Mouse (Mus musculus) C2C12 (cell line): Measurements from ENCODE around the gene 1110008L16Rik. TPM values are rescaled to one million over a fixed set of nuclear protein-coding genes. Genes with fewer than 3 reads are reported as not detected.
"Not testable (repeated sequence)": the region's sequence is repeated elsewhere in the genome, so short reads cannot be mapped to it uniquely, and the experiment has no call there.

ENCODE experiments used
- H3K27me3 ChIP-seq: one replicate; pipeline ENCODE4 v1.6.1; 2011; ENCODE audit not compliant: control insufficient read depth, insufficient read depth, insufficient read length
- H3K36me3 ChIP-seq: one replicate; pipeline ENCODE4 v1.6.1; 2011; ENCODE audit not compliant: control insufficient read depth, insufficient read depth
- H3K4me3 ChIP-seq: one replicate; pipeline ENCODE4 v1.5.1; 2011; ENCODE audit warnings: mild to moderate bottlenecking, control low read depth; ENCODE audit not compliant: poor library complexity, insufficient read depth, severe bottlenecking
- H3K79me2 ChIP-seq: one replicate; pipeline ENCODE4 v1.6.1; 2011; ENCODE audit not compliant: control insufficient read depth, insufficient read depth
- H3K79me3 ChIP-seq: one replicate; pipeline ENCODE4 v1.6.1; 2011; ENCODE audit warnings: low read depth, control low read depth
- H3ac ChIP-seq: one replicate; pipeline ENCODE3; 2011; ENCODE audit warnings: low read depth; ENCODE audit not compliant: control insufficient read depth, insufficient read length
- CEBPB ChIP-seq: IDR thresholded peaks from one replicate; pipeline ENCODE4 v1.6.1; 2011; ENCODE audit warnings: low read depth, mild to moderate bottlenecking, control low read depth, moderate library complexity
- CTCF ChIP-seq: IDR thresholded peaks from one replicate; pipeline ENCODE4 v1.5.1; 2011; ENCODE audit not compliant: control insufficient read depth, insufficient read depth, insufficient read length
- FOSL1 ChIP-seq: IDR thresholded peaks from one replicate; pipeline ENCODE4 v1.8.0; 2011; ENCODE audit warnings: mild to moderate bottlenecking, low read length; ENCODE audit not compliant: poor library complexity, insufficient read depth, severe bottlenecking
- MAX ChIP-seq: IDR thresholded peaks from one replicate; pipeline ENCODE4 v1.6.1; 2011; ENCODE audit warnings: mild to moderate bottlenecking, control low read depth
- MYOD1 ChIP-seq: IDR thresholded peaks from one replicate; pipeline ENCODE4 v1.6.1; 2011; ENCODE audit warnings: low read depth; ENCODE audit not compliant: control insufficient read depth, insufficient read length
- MYOG ChIP-seq: IDR thresholded peaks from one replicate; pipeline ENCODE4 v1.6.1; 2011; ENCODE audit not compliant: control insufficient read depth, insufficient read length; ENCODE audit errors: extremely low read depth
- USF1 ChIP-seq: IDR thresholded peaks from one replicate; pipeline ENCODE4 v1.6.1; 2011; ENCODE audit warnings: low read depth, mild to moderate bottlenecking, control low read depth, moderate library complexity
- polyA plus RNA-seq: library from polyadenylated mRNA; unstranded; fragments of >200 nt; fragmentation: generic; extraction: Trizol; gene quantifications from one replicate; pipeline ENCODE4 v1.2.1, GENCODE M21; 2012; ENCODE audit warnings: missing spikeins

Gene 1110008L16Rik
- polyA plus RNA-seq, 1 experiment, result 7.6 TPM

GRCm38 (mm10) chr12:55392733-55393577, 93.6 kb downstream of the 1110008L16Rik start:
- Histone ChIP-seq H3K4me3 (no peak overlapping the region), H3K79me3 (no peaks in the 10 kb centered on the region), H3ac (no peak overlapping the region), H3K36me3 (no peaks in the 10 kb centered on the region), H3K79me2 (no peaks in the 10 kb centered on the region), H3K27me3 (no peaks in the 10 kb centered on the region)
- TF ChIP-seq CTCF (no peak), USF1 (no peak), MYOG (no peak), CEBPB (no peak), MAX (no peak), MYOD1 (no peak)

DNA sequence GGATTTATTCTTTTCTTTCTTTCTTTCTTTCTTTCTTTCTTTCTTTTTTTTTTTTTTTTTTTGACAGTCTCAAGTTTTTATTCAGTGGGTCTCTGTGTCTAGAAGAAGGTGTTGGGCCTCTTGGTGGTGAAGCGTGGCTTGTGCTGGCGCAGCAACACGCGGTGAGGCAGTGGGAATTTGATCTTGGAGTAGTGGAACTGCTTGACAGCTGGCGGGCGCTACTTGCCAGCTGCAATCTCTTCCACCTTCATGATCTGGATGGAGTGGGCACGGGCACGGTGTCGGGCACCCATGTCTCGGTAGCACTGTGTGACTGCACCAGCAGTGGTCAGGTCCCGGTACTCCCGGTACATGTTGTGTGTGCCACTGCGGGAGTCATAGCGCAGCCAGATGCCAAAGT, 96.2 kb downstream of the 1110008L16Rik start:
- H3K27me3 ChIP-seq, H3K36me3 ChIP-seq, H3ac ChIP-seq, H3K4me3 ChIP-seq: not testable (repeated sequence)
- Histone ChIP-seq H3K79me2 (peaks cover 20% of the 10 kb centered on the region), H3K79me3 (peaks cover 19% of the 10 kb centered on the region)

DNA sequence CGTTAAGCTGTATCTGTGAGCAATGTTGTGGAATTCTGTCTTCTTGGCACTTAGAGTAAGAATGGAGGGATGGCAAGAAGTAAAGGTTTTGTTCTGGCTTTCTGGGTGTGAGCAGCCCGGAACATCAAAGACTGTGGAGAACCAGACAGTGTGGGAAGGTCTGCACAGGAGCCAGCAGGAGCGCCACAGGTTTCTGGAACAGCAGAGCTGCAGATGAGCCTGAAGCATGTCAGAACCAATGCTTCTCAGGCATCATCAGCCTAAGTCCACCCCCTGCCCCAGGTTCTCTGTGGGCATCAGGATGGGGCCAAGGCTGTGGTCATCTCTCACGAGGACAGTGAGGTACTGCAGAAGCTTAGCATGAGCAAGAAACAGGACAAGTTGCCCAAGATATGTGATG, 97.2 kb downstream of the 1110008L16Rik start:
- TF ChIP-seq FOSL1 (no peak), MYOD1 (no peak), USF1 (no peak), MYOG (no peak)
- no peak overlapping the region for H3ac ChIP-seq
- H3K36me3 ChIP-seq, result peaks cover 5% of the 10 kb centered on the region
- H3K27me3 ChIP-seq, result no peaks in the 10 kb centered on the region
- H3K4me3 ChIP-seq, result no peak overlapping the region
- H3K79me3 ChIP-seq, result peaks cover 28% of the 10 kb centered on the region
- peaks cover 30% of the 10 kb centered on the region for H3K79me2 ChIP-seq

- Histone ChIP-seq H3K79me3 (peaks cover 40% of the 10 kb centered on the region), H3ac (peak overlapping the region; percentile 95), H3K27me3 (no peaks in the 10 kb centered on the region), H3K79me2 (peaks cover 41% of the 10 kb centered on the region), H3K36me3 (peaks cover 9% of the 10 kb centered on the region), H3K4me3 (peak overlapping the region; percentile 98)
- TF ChIP-seq CTCF (no peak), MYOG (no peak), CEBPB (no peak), MAX (no peak), USF1 (no peak), MYOD1 (no peak), FOSL1 (no peak)
Measured at GRCm38 (mm10) chr12:55397544-55398239, 98.3 kb downstream of the 1110008L16Rik start.

DNA sequence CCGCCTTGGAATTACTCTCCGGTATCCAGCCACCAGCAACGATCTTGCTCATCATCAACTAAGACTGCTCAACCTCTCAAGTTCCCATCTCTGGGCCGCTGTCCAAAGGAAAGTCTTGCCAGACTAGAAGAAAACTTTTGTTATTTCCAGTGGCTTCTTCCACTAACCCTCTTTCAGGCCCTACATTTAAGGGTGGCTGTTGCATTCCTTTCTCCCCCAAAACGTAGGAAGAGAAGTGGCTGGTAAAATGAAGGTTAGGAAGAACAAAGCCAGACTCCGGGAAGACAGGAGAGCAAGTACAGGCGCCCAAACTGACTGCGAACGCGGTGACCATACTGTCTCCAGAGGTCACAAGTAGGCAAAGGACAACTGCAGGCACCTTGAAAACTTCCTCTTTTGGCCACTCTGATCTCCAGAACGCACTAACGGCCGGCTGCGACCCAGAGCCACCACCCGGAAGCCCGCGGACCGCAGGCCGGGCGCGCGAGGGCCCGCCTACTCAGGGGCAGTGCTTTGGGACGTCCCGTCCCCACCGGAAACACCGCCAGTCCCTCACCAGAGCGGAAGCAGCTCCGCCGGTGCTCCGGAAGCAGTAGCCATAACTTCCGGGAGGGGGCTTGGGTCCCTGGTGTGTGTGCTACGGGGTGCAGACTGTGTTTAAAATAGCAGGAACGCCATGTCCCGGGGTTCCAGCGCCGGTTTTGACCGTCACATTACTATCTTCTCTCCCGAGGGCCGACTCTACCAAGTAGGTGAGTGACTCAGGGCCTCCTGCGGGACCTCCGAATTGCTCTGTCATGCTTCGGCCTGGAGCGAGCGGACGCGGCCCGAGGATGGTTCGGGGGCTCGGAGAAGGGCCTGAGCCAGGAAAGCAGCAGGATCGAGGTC, 99.1 kb downstream of the 1110008L16Rik start:
- H3K27me3 ChIP-seq, result no peaks in the 10 kb centered on the region
- H3ac ChIP-seq, result peak overlapping the region; percentile 95
- H3K4me3 ChIP-seq, result peak overlapping the region; percentile 98
- H3K36me3 ChIP-seq, result peaks cover 16% of the 10 kb centered on the region
- TF ChIP-seq CTCF (no peak), CEBPB (no peak), MYOD1 (no peak), FOSL1 (no peak), USF1 (no peak), MYOG (no peak), MAX (no peak)
- H3K79me3 ChIP-seq, result peaks cover 48% of the 10 kb centered on the region
- peaks cover 49% of the 10 kb centered on the region for H3K79me2 ChIP-seq
